Mouse (Mus musculus): Measurements from ENCODE around the gene Gm10217.

- TF ChIP-seq CTCF (IDR thresholded peaks at IDR 0.05 in 2 of 3, conservative IDR thresholded peaks at IDR 0.05 in 1 of 3; ENCODE audit: control insufficient read depth in 1 of 3, insufficient read depth in 1 of 3, low read depth in 2 of 3, low read length in 3 of 3, poor library complexity in 1 of 3, severe bottlenecking in 1 of 3): no peak
- TF ChIP-seq SMC3 (IDR thresholded peaks at IDR 0.05; ENCODE audit: low read depth, low read length): no peak
- no peak for TF ChIP-seq TBP (IDR thresholded peaks at IDR 0.05; ENCODE audit: low read depth, low read length)
- TF ChIP-seq MAFK (IDR thresholded peaks at IDR 0.05; ENCODE audit: borderline replicate concordance, low read depth, low read length): no peak
- TF ChIP-seq MEF2A (IDR thresholded peaks at IDR 0.05; ENCODE audit: extremely low read depth, insufficient replicate concordance, low read depth, low read length, poor library complexity, severe bottlenecking): no peak
- TF ChIP-seq EP300 (IDR thresholded peaks at IDR 0.05; ENCODE audit: low read depth in 1 of 2, low read length in 2 of 2): no peak
- TF ChIP-seq GATA1 (IDR thresholded peaks at IDR 0.05; ENCODE audit: low read depth, low read length): no peak
- no peak for TF ChIP-seq POLR2A (IDR thresholded peaks at IDR 0.05; ENCODE audit: control insufficient read depth in 1 of 2, insufficient read depth in 1 of 2, low read depth in 1 of 2, low read length in 2 of 2, poor library complexity in 1 of 2)
- TF ChIP-seq UBTF (IDR thresholded peaks at IDR 0.05; ENCODE audit: borderline replicate concordance, insufficient read depth, low read depth, low read length): no peak
- TF ChIP-seq CHD2 (IDR thresholded peaks at IDR 0.05; ENCODE audit: low read length): no peak
- TF ChIP-seq E2F4 (IDR thresholded peaks at IDR 0.05; ENCODE audit: borderline replicate concordance, low read depth, low read length): no peak
Measured at GRCm38 (mm10) chr8:9899199-9899598, 35.1 kb downstream of the Gm10217 start.
